Mouse (Mus musculus): ENCODE results near the gene Proser3. TPM values are rescaled to one million over a fixed set of nuclear protein-coding genes. Genes with fewer than 3 reads are reported as not detected.
A peak's percentile ranks its signal among the peaks of the same experiment; 100 is the strongest.

Proser3 gene
- polyA plus RNA-seq, 1 experiment from 2014 or later = 20.0 TPM

DNA sequence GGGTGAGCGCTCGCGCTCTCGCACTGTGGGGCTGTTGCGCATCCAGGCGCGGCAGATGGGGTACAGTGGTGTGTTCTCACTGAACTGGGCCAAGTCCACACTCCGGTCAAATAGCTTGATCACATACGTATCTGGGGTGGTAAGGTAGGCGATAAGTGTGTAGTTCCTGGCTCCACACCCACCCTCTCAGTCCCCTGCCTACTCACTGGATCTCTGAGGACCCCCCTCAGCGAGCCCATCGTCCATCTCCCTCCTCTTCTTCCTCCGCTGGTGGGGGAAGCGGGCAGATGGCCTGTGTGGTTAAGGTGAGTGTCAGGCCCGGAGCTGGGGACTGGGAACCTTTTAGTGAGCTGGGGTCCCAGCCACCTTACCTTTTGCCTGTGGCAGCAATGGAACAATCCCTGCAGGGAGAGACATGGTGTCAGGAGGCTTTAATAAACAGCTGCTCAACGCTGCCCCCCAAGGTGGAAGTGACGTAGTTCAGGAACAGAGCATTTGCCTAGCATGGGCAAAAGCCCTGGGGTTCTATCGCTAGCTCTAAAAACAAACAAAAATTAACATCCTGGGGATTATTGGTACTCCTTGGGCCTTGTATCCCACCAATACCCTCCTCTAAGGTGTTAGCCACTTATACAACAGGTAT lies 4.9 kb upstream of the Proser3 start:
- no peaks in the 10 kb centered on the region for H3K9me3 ChIP-seq (ENCODE audit: control insufficient read depth, low read length)
- H3K4me2 ChIP-seq (ENCODE audit: low read depth, severe bottlenecking) = no peak overlapping the region
- no peak overlapping the region for H3K9ac ChIP-seq (ENCODE audit: low read length)
- no peak overlapping the region for H3K4me3 ChIP-seq (ENCODE audit: low read depth, low read length)
- WGBS = 93% methylated on average over 18 of the region's 18 CpGs
- DNase-seq (ENCODE audit: low spot score) = no peak
- H3K36me3 ChIP-seq (ENCODE audit: control insufficient read depth, insufficient read depth, low read length) = peaks cover 8% of the 10 kb centered on the region; the same call in 1 of the 2 replicates
- no peak overlapping the region for H3K27ac ChIP-seq (replicated peaks; ENCODE audit: low read depth, low read length)
- no peak for ATAC-seq (ENCODE audit: insufficient number of reproducible peaks, low FRiP score, low TSS enrichment, low read depth)
- H3K4me1 ChIP-seq (ENCODE audit: control insufficient read depth, insufficient read depth, low read length) = peaks cover 14% of the 10 kb centered on the region
- no peaks in the 10 kb centered on the region for H3K27me3 ChIP-seq (ENCODE audit: control insufficient read depth, insufficient read depth, low read length)

GRCm38 (mm10) chr7:30553810-30554584 lies 1.9 kb upstream of the Proser3 start:
- Histone ChIP-seq H3K27ac (replicated peaks; ENCODE audit: low read depth, low read length) (no peak overlapping the region), H3K4me1 (ENCODE audit: control insufficient read depth, insufficient read depth, low read length) (peaks cover 14% of the 10 kb centered on the region), H3K9ac (ENCODE audit: low read length) (peak overlapping the region; percentile 64; the same call in 1 of the 2 replicates), H3K9me3 (ENCODE audit: control insufficient read depth, low read length) (no peaks in the 10 kb centered on the region), H3K36me3 (ENCODE audit: control insufficient read depth, insufficient read depth, low read length) (peaks cover 8% of the 10 kb centered on the region; the same call in 1 of the 2 replicates), H3K4me2 (ENCODE audit: low read depth, severe bottlenecking) (peak overlapping the region; percentile 82), H3K4me3 (ENCODE audit: low read depth, low read length) (no peak overlapping the region), H3K27me3 (ENCODE audit: control insufficient read depth, insufficient read depth, low read length) (no peaks in the 10 kb centered on the region)
- ATAC-seq (ENCODE audit: insufficient number of reproducible peaks, low FRiP score, low TSS enrichment, low read depth) = no peak
- WGBS = 85% methylated on average over 22 of the region's 22 CpGs
- no peak for DNase-seq (ENCODE audit: low spot score)

- peak; percentile 40 for DNase-seq (ENCODE audit: low spot score)
- H3K27ac ChIP-seq (replicated peaks; ENCODE audit: low read depth, low read length) = peak overlapping the region; percentile 78; the same call in 1 of the 2 replicates
- 12% methylated on average over 23 of the region's 23 CpGs for WGBS
- no peaks in the 10 kb centered on the region for H3K27me3 ChIP-seq (ENCODE audit: control insufficient read depth, insufficient read depth, low read length)
- peak overlapping the region; percentile 82 for H3K4me2 ChIP-seq (ENCODE audit: low read depth, severe bottlenecking)
- H3K9ac ChIP-seq (ENCODE audit: low read length) = peak overlapping the region; percentile 64
- no peak for ATAC-seq (ENCODE audit: insufficient number of reproducible peaks, low FRiP score, low TSS enrichment, low read depth)
- H3K4me1 ChIP-seq (ENCODE audit: control insufficient read depth, insufficient read depth, low read length) = peaks cover 8% of the 10 kb centered on the region; the same call in 1 of the 2 replicates
- no peaks in the 10 kb centered on the region for H3K9me3 ChIP-seq (ENCODE audit: control insufficient read depth, low read length)
- H3K4me3 ChIP-seq (ENCODE audit: low read depth, low read length) = peak overlapping the region; percentile 55
- peaks cover 11% of the 10 kb centered on the region; the same call in 1 of the 2 replicates for H3K36me3 ChIP-seq (ENCODE audit: control insufficient read depth, insufficient read depth, low read length)
These were observed 1.0 kb upstream of the Proser3 start for GRCm38 (mm10) chr7:30553021-30553589.

GRCm38 (mm10) chr7:30551445-30552101 lies 526 bp downstream of the Proser3 start:
- DNase-seq (ENCODE audit: low spot score) (no peak), ATAC-seq (ENCODE audit: insufficient number of reproducible peaks, low FRiP score, low TSS enrichment, low read depth) (peak; percentile 58)
- Histone ChIP-seq H3K36me3 (ENCODE audit: control insufficient read depth, insufficient read depth, low read length) (peaks cover 7% of the 10 kb centered on the region; the same call in 1 of the 2 replicates), H3K27me3 (ENCODE audit: control insufficient read depth, insufficient read depth, low read length) (no peaks in the 10 kb centered on the region), H3K9me3 (ENCODE audit: control insufficient read depth, low read length) (no peaks in the 10 kb centered on the region), H3K27ac (replicated peaks; ENCODE audit: low read depth, low read length) (peak overlapping the region; percentile 97), H3K4me1 (ENCODE audit: control insufficient read depth, insufficient read depth, low read length) (peaks cover 8% of the 10 kb centered on the region; the same call in 1 of the 2 replicates), H3K4me2 (ENCODE audit: low read depth, severe bottlenecking) (peak overlapping the region; percentile 82), H3K9ac (ENCODE audit: low read length) (peak overlapping the region; percentile 79), H3K4me3 (ENCODE audit: low read depth, low read length) (peak overlapping the region; percentile 55)
- 3% methylated on average over 10 of the region's 10 CpGs for WGBS

- H3K4me3 ChIP-seq (ENCODE audit: low read depth, low read length) = no peak overlapping the region
- peaks cover 7% of the 10 kb centered on the region; the same call in 1 of the 2 replicates for H3K36me3 ChIP-seq (ENCODE audit: control insufficient read depth, insufficient read depth, low read length)
- DNase-seq (ENCODE audit: low spot score) (no peak), ATAC-seq (ENCODE audit: insufficient number of reproducible peaks, low FRiP score, low TSS enrichment, low read depth) (no peak)
- WGBS = 100% methylated on average over 1 of the region's 1 CpGs
- H3K4me2 ChIP-seq (ENCODE audit: low read depth, severe bottlenecking) = no peak overlapping the region
- no peak overlapping the region for H3K27ac ChIP-seq (replicated peaks; ENCODE audit: low read depth, low read length)
- H3K9me3 ChIP-seq (ENCODE audit: control insufficient read depth, low read length) = no peaks in the 10 kb centered on the region
- no peak overlapping the region for H3K9ac ChIP-seq (ENCODE audit: low read length)
- H3K27me3 ChIP-seq (ENCODE audit: control insufficient read depth, insufficient read depth, low read length) = no peaks in the 10 kb centered on the region
- H3K4me1 ChIP-seq (ENCODE audit: control insufficient read depth, insufficient read depth, low read length) = peaks cover 8% of the 10 kb centered on the region; the same call in 1 of the 2 replicates
These were observed 1.5 kb downstream of the Proser3 start for GRCm38 (mm10) chr7:30550603-30551002.

DNA sequence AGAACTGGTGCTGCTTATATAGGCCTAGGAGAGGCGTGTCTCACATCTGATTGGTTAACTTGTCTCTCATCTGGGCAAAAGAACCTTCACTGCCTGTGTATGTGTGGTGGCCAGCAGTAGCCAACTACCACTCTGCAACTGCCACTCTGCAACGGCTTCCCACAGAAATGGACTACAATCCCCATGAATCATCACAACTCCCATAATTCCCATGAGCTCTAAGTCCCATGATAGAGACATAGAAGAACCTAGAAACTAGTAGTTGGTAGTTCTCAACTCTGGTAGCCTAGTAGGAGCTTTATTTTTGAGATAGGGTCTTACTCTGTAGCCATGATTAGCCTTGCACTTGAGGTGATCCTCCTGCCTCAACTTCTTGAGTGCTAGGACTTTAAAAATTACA lies 2.2 kb downstream of the Proser3 start:
- peaks cover 8% of the 10 kb centered on the region; the same call in 1 of the 2 replicates for H3K4me1 ChIP-seq (ENCODE audit: control insufficient read depth, insufficient read depth, low read length)
- DNase-seq (ENCODE audit: low spot score) (no peak), ATAC-seq (ENCODE audit: insufficient number of reproducible peaks, low FRiP score, low TSS enrichment, low read depth) (no peak)
- WGBS = 79% methylated on average over 2 of the region's 2 CpGs
- no peaks in the 10 kb centered on the region for H3K9me3 ChIP-seq (ENCODE audit: control insufficient read depth, low read length)
- no peak overlapping the region for H3K27ac ChIP-seq (replicated peaks; ENCODE audit: low read depth, low read length)
- H3K36me3 ChIP-seq (ENCODE audit: control insufficient read depth, insufficient read depth, low read length) = peaks cover 5% of the 10 kb centered on the region; the same call in 1 of the 2 replicates
- no peak overlapping the region for H3K9ac ChIP-seq (ENCODE audit: low read length)
- H3K4me3 ChIP-seq (ENCODE audit: low read depth, low read length) = no peak overlapping the region
- no peaks in the 10 kb centered on the region for H3K27me3 ChIP-seq (ENCODE audit: control insufficient read depth, insufficient read depth, low read length)
- H3K4me2 ChIP-seq (ENCODE audit: low read depth, severe bottlenecking) = no peak overlapping the region

GRCm38 (mm10) chr7:30544327-30544726 lies 7.8 kb downstream of the Proser3 start:
- H3K9ac ChIP-seq (ENCODE audit: low read length) = no peak overlapping the region
- DNase-seq (ENCODE audit: low spot score) (no peak), ATAC-seq (ENCODE audit: insufficient number of reproducible peaks, low FRiP score, low TSS enrichment, low read depth) (no peak)
- H3K27me3 ChIP-seq (ENCODE audit: control insufficient read depth, insufficient read depth, low read length) = no peaks in the 10 kb centered on the region
- no peak overlapping the region for H3K27ac ChIP-seq (replicated peaks; ENCODE audit: low read depth, low read length)
- no peak overlapping the region for H3K4me2 ChIP-seq (ENCODE audit: low read depth, severe bottlenecking)
- peaks cover 14% of the 10 kb centered on the region; the same call in 1 of the 2 replicates for H3K36me3 ChIP-seq (ENCODE audit: control insufficient read depth, insufficient read depth, low read length)
- 87% methylated on average over 2 of the region's 2 CpGs for WGBS
- H3K4me3 ChIP-seq (ENCODE audit: low read depth, low read length) = no peak overlapping the region
- H3K4me1 ChIP-seq (ENCODE audit: control insufficient read depth, insufficient read depth, low read length) = no peaks in the 10 kb centered on the region
- H3K9me3 ChIP-seq (ENCODE audit: control insufficient read depth, low read length) = no peaks in the 10 kb centered on the region

DNA sequence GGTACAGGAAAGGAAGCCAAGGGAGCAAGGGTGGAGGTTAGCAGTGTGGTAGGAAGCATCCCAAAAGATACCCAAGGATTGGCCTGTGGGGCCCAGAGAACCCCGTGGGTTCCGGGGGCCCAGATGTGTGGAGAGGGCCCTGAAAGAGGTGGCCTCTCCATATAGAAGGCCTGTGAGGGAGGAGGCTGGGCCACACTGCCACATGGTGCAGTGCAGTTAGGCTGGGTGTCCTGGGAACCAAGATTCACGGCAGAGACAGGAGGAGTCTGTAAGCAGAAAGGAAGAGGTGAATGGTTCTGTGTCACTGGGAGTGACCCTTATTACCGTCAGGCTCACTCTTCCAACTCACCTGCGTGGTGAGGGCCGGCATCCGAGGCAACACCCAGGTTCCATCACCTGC lies 11.5 kb downstream of the Proser3 start:
- Histone ChIP-seq H3K9me3 (ENCODE audit: control insufficient read depth, low read length) (no peaks in the 10 kb centered on the region), H3K36me3 (ENCODE audit: control insufficient read depth, insufficient read depth, low read length) (peaks cover 9% of the 10 kb centered on the region; the same call in 1 of the 2 replicates), H3K27ac (replicated peaks; ENCODE audit: low read depth, low read length) (no peak overlapping the region), H3K4me1 (ENCODE audit: control insufficient read depth, insufficient read depth, low read length) (0 out of 2 replicates have a peak, but pooled peaks cover 1% of the 10 kb centered on the region), H3K4me2 (ENCODE audit: low read depth, severe bottlenecking) (no peak overlapping the region), H3K4me3 (ENCODE audit: low read depth, low read length) (no peak overlapping the region), H3K27me3 (ENCODE audit: control insufficient read depth, insufficient read depth, low read length) (no peaks in the 10 kb centered on the region), H3K9ac (ENCODE audit: low read length) (no peak overlapping the region)
- WGBS = 88% methylated on average over 7 of the region's 7 CpGs
- ATAC-seq (ENCODE audit: insufficient number of reproducible peaks, low FRiP score, low TSS enrichment, low read depth) = no peak
- no peak for DNase-seq (ENCODE audit: low spot score)
